Mouse (Mus musculus): ENCODE results near the gene Olfr452. TPM values are rescaled to one million over a fixed set of nuclear protein-coding genes. Genes with fewer than 3 reads are reported as not detected.

The Olfr452 gene
- polyA plus RNA-seq, 1 experiment from 2014 or later: not detected

Other genes starting within 250 kb of the Olfr452 start
- not detected in 2 replicates for gene Olfr455, start 237.5 kb upstream of the Olfr452 start, polyA plus RNA-seq (2016; fragmentation: Nextera tagmentation; extraction: Ambion mirVana)
- not detected in 2 replicates for gene Tcaf3, start 187.4 kb upstream of the Olfr452 start, polyA plus RNA-seq (2016; fragmentation: Nextera tagmentation; extraction: Ambion mirVana)
- gene Tcaf2, start 139.8 kb upstream of the Olfr452 start, polyA plus RNA-seq (2016; fragmentation: Nextera tagmentation; extraction: Ambion mirVana): 3.0 and 3.1 TPM in 2 replicates
- 60.3 and 61.6 TPM in 2 replicates for gene Tcaf1, start 75.0 kb upstream of the Olfr452 start, polyA plus RNA-seq (2016; fragmentation: Nextera tagmentation; extraction: Ambion mirVana)
- gene Olfr453, start 45.7 kb upstream of the Olfr452 start, polyA plus RNA-seq (2016; fragmentation: Nextera tagmentation; extraction: Ambion mirVana): not detected in 2 replicates
- gene Olfr38, start 28.7 kb upstream of the Olfr452 start, polyA plus RNA-seq (2016; fragmentation: Nextera tagmentation; extraction: Ambion mirVana): not detected in 2 replicates
- not detected in 2 replicates for gene Olfr450, start 26.8 kb downstream of the Olfr452 start, polyA plus RNA-seq (2016; fragmentation: Nextera tagmentation; extraction: Ambion mirVana)
- gene Olfr449, start 49.3 kb downstream of the Olfr452 start, polyA plus RNA-seq (2016; fragmentation: Nextera tagmentation; extraction: Ambion mirVana): not detected in 2 replicates
- gene Olfr448, start 105.3 kb downstream of the Olfr452 start, polyA plus RNA-seq (2016; fragmentation: Nextera tagmentation; extraction: Ambion mirVana): not detected in 2 replicates
- gene Olfr447, start 123.8 kb downstream of the Olfr452 start, polyA plus RNA-seq (2016; fragmentation: Nextera tagmentation; extraction: Ambion mirVana): not detected in 2 replicates
- not detected in 2 replicates for gene Olfr446, start 136.3 kb downstream of the Olfr452 start, polyA plus RNA-seq (2016; fragmentation: Nextera tagmentation; extraction: Ambion mirVana)
- gene Olfr444, start 164.0 kb downstream of the Olfr452 start, polyA plus RNA-seq (2016; fragmentation: Nextera tagmentation; extraction: Ambion mirVana): not detected in 2 replicates

All from heart, embryonic 12.5 days (tissue).